Mouse (Mus musculus) gastrocnemius, adult 8-10 months (tissue): ENCODE data around the gene Uchl5. TPM values are rescaled to one million over a fixed set of nuclear protein-coding genes. Genes with fewer than 3 reads are reported as not detected.

Experiments
- DNase-seq, 2 experiments: peaks; one replicate each; pipeline ENCODE4 v3.0.0; 2022; ENCODE audit warnings: low spot score in 2 of 2
- total RNA-seq, 4 experiments: library from RNA; stranded (reverse); gene quantifications; 2 replicates each; pipeline ENCODE4 v1.2.4; 2022

Gene Uchl5
- total RNA-seq, 4 experiments from 2014 or later: 19.7 to 25.1 (median 22.2) TPM

DNA sequence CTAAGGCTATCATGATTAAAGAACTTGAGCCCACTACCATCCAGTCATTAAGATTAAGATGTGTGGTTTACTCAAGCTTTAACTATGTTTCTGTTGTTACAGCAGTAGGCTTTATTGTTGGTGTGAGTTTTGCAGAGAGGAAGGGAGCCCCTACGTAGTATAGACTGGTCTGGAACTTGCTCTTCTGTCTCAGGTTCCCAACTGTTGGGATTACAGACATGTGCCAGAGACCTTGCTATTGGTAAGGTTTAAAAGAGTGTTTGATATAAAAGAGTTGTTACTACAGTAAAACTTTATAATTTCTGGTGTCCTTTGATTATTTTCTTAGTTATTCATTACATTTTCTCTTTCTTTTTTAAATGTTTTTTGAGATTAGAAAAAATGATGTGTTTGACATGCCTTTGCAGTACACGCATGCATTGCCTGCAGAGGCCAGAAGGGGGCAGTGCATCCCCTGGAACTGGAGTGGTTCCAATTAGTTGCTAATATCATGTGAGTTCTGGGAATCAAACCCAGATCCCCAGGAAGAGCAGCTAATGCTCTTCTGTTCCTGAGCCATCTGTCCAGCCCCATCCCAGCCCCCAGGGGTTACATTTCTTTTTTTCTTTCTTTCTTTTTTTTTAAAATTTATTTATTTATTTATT is 11.6 kb downstream of the Uchl5 start:
- peak; percentile 11 to 14 for DNase-seq

DNA sequence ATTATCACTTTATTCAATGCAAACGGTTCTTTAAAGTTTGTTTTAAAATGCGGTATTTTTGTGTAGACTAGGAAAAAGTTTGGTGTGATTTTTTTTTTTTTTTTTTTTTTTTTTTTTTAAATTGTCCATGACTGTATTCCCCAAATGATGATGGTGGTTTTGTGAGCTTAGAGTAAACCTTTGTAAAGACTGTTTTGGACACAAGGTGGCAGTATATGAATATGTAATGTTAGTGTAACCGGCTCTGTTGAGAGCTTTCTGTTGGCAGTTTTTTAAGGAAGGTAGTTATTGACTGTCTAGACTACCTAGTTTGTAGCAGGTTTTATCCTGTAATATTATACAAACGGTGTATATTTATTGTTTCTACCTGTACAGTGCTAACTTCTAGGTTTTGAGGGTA is 26.5 kb downstream of the Uchl5 start:
- no peak for DNase-seq

DNA sequence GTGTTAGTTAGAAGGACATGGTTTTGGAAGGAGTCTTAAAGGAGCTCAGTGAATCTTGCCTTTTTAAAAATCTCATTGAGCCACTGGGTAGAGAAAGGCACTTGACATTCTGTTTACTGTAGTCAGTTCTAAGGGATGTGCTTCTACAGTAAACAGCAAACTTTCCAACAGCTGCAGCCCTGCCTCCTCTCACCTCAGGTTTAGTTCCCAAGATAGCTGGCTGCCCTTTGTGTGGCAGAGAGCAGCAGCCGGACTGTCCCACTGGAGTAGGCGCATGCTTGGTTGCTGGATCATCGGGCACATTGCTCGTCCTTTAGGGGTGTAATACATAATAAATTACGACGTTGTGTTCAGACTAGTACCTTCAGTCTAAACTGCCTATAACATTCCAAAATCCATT is 32.0 kb downstream of the Uchl5 start:
- DNase-seq: no peak

DNA sequence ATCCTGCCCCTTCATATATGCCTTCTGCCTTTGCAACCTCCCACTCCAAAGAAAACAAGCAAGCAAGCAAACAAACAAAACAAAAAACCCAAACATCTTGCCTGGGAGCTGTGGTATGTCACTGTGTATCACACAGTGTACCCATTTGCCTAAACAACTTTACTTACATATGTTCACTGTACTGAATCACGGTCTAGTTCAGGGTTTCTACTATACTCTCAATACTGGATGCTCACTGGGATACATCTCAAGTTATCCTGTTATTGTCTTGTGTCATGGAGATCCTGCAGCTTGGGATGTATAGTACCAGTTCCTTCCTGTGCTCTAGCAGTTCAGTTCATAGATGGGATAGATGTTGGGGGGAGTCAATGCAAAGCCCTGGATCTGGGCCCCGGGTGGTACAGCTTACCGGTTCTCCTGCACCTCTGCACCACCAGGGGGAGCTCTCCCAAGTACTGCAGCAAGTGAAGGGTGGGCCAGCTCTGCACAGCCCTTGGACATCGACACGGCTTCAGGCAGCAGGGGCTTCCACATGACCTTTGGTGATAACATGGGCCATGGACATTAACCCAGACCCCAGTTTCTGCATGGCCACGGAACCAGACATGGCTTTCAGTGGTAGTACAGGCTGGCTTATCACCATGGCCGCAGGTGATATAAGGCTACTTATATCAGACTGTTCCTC is 36.7 kb downstream of the Uchl5 start:
- DNase-seq: peak; percentile 57 to 58

DNA sequence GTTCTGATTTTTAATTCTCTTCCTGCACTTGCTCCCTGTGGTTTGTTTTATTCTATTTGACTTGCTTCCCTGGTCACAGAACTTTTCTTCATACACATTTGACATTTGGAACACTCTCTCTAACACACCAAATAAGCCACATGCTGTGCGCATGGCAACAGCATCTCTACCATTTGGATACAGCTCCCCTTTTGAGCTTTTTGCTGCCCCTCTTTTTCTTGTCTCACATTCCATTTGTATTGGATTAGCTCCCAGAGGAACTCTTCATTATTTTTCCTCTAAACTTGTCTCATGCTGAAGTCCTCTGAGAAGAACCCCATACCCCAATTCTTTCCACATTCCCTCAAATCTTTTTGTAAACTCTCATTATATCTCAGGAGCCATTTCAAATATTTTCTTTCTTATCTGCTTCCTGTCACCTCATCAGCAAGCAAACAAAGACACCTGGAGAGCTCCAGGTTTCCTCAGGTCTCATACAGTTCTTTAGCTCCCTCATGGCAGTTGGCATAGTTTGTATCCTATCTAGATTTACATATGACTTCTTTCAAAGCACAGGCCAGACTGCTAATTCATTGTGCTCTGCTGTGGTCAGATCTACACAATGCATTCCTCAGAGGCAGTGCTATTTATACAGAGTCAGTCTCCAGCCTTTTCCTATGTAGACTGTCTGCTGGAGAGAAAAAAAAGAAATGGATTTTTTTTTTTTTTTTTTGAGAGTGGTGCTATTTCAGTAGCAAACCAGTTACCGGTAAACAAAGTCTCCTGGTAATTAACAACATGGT is 43.2 kb downstream of the Uchl5 start:
- DNase-seq: no peak

DNA sequence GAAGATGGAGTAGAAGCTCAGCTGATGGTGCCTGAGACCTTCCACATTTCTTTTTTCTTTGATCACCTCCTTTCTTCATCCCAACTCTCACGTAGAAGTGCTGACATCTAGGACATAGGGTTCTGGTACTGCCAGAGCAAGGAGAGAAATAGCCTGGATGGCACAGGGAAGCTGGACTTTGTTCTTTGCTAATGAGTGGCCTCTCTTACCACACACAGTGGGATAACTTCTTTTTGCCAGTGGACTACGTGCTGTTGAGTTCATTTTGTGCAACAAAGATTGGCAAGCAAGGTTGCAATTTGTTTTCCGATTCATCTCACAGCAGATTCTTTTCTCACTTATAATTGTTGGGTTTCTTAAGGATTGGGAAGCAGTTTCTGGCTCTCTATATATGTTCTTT is 45.6 kb downstream of the Uchl5 start:
- DNase-seq: no peak

DNA sequence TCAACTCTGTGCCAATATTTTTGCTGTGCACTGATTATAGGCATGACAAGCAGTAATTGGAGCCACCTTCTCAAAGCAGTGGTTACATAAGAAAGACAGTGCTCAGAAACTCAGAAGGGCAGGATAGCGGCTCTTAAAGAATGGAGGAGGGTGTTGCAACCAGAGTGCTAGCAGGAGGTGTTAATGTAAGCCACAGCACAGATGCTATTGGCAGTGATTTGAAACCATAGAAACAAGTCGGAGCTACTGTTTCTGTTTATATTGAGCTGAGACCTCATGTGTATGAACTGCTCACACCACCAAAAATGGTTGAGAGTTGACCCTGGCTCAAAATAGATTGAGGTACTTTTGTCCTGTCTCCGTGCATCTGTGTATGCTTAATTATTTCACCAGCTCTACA is 53.6 kb downstream of the Uchl5 start:
- no peak for DNase-seq

DNA sequence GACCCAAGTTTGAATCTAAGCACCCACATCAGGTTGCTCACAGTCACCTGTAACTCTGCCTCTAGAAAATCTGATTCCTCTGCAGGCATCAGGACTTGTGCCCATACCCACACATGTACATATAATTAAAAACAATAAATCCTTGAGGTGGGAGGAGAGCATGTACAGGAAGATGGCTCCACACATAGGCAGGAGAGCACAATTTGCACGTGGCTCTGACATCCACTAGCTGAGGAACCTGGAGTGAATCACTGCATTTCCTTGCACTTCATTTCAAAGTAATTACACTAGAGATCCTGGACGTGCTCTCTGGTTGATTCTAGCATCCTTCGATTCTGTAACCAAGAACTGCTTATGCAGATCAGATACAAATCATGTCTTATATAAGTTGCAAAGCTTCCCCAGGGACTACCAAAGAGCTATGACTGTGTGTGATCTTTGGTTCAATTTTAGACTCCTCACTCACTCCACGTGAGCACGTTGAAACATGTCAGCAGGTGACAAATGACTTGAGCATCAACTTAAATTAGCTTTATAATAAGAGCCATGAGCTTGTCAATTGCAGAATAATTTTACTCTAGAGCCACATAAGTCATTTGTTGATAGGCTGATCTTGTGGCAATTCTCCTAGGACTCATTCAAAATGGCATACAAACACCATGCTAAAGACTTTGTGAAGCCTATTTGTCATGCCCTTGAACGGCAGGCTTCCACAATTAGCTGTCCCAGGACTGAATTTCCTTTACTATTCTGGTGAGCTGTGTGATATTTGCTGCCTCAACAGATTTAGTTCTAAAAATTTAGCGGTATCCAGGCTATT is 59.5 kb downstream of the Uchl5 start:
- no peak for DNase-seq

DNA sequence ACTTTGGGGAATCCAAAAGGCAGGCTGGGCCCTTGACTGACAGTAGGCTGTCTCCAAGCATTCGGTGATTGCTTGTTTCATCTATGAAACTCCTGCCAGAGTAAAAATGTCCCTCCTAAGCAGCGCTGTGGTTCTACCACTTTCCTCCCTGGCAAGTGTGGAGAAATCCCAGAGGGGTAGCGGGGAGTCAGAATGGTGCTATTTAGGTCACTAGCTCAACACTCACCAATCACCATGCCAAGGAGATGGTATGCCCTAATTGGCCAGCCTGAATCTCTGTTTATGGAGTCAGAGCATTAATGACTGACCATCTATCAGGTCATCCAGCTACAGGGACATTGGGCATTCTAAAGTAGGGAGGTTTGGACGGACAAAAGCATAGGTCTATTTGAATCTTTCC is 60.6 kb downstream of the Uchl5 start:
- peak; percentile 20 to 29 for DNase-seq

DNA sequence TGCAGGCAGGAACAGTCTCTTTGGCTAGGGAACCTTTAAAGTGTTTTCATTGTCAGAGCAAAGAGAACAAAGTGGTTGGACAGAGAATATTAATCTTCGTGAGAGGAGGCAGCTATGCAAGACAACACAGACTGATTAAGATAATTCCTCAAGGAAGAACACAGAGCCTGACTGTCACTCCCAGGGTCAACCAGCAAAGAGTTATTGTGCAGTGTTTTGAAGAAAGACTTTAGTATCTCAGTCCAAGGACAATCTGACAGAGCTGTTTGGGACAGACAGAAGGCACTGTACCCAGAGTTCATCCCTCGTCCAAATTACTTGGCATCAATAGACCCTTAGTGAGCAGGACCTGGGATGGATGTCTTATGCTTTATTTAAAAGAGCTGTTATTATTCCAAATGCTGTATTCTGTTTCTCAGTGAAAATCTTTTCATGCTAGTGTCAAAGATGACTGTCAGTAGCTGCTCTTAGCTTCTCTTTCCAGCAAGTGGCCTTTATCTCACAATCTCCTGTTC is 61.9 kb downstream of the Uchl5 start:
- no peak for DNase-seq

DNA sequence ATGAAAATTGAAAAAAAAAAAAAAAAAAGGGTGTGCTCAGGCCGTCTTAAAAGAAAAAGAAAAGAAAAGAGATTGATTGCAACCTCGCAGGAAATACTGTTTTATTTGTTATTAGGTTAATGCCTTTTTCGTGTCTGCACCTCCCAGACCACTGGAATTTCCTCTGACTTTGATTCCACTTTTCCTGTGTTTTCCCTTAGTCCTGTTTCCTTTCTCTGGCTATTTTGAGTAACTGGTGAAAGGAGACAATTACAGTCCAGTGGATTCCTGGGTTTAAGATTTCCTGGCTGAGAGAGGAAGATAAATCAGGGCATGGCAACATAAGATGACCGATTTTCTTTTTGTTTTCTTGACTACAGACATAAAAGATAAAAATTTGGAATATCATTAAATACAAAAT is 75.3 kb downstream of the Uchl5 start:
- no peak for DNase-seq

DNA sequence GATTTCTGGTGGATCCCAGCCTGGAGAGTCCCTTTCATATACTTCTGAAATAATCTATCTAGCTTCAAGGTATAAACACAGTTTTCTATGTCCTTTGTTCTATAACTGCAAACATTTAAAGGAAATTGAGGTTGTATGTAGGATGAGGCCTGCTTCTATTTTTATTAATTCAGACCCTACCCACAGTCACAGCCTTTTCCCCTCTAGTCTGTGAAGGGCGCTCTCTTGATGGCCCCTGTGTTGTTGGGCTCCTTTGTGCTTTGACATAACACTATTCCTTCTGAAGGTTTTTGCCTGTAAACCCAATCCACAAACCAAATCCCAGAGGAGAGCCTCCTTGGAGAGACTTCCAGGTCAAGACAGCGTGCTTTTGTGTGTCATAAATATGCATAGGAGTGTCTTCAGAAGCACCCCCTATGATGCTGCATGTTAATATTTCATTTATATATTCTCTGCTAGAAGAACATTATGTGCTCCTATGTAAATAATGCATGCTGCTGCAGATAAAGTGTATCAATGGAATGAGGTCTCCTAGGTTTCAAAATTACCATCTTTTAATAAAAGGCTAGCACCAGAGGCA is 75.8 kb downstream of the Uchl5 start:
- no peak for DNase-seq

DNA sequence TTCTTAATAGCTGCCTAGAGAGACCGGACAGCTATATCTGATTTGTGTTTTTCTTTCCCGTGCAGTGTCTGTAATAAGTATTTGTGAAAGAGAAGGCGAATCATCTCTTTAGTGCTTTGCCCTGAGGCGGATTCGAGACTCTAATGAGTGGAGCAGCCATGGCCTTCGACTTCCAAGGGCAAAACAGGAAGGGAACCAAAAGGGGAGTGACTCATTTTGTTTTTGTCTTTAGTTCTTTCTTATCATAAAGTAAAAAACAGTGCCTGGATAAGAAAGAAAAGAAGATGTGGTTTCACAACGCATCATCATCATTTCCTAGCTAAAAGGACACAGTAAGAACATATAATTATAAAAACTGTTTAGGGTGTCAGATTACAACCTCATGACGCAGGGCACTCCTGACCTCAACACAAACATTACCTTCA is 76.6 kb downstream of the Uchl5 start:
- no peak for DNase-seq

DNA sequence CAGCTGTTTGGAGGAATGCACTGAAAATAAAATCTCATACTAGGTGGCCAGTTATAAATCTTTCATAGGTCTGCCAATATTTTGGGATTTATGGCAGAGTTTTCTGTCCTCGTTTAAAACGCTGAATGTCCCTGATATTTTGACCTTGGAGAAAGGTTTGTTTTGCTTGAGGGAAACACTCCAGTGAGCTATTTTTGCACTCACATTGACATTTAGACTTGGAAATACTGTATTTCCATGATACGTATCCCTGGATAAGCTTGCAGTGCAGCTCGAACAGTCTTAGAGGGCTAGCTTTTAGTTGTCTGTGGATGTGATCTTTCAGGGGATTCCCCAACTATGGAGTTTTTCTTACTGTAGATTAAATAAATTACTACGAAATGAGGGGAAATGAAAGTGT is 78.6 kb downstream of the Uchl5 start:
- no peak for DNase-seq

Other genes with a start within 250 kb of the Uchl5 start
- gene B3galt2, start 136.6 kb upstream of the Uchl5 start, total RNA-seq: under 1 TPM; 0.29 to 0.96 (median 0.66) TPM
- gene Cdc73, start 74.4 kb upstream of the Uchl5 start, total RNA-seq: 10 to 100 TPM; 47.1 to 59.3 (median 52.9) TPM
- 10 to 100 TPM; 81.4 to 90.4 (median 85.8) TPM for gene Glrx2, start 60.9 kb upstream of the Uchl5 start, total RNA-seq
- gene Trove2, start 204 bp upstream of the Uchl5 start, total RNA-seq: 1 to 10 TPM; 2.8 to 3.6 (median 3.2) TPM
- gene Rgs2, start 226.9 kb downstream of the Uchl5 start, total RNA-seq: 1 to 10 TPM; 3.4 to 5.5 (median 4.1) TPM